Mouse (Mus musculus) midbrain, embryonic 11.5 days (tissue): ENCODE data around the gene Fxr2. TPM values are rescaled to one million over a fixed set of nuclear protein-coding genes. Genes with fewer than 3 reads are reported as not detected.

Experiments used
- ATAC-seq: fragments of 200-750 bp; cut with Nextera tagmentation; 2 replicates; pipeline ENCODE4 v1.8.0; 2017; ENCODE audit warnings: moderate TSS enrichment, moderate library complexity; ENCODE audit not compliant: low FRiP score
- DNase-seq: peaks from one replicate; pipeline ENCODE4 v3.0.0; 2015; ENCODE audit warnings: low spot score; ENCODE audit errors: missing footprints
- H3K27ac ChIP-seq: fragments of 300-500 bp; sonication (generic); 2 replicates; pipeline ENCODE4 v1.5.1; 2014; ENCODE audit warnings: low read depth, low read length
- H3K27me3 ChIP-seq: fragments of 300-500 bp; sonication (generic); 2 replicates; pipeline ENCODE4 v1.6.1; 2014; ENCODE audit warnings: mild to moderate bottlenecking, low read length, moderate library complexity, mixed read lengths; ENCODE audit not compliant: control insufficient read depth, insufficient read depth
- H3K36me3 ChIP-seq: fragments of 300-500 bp; sonication (generic); 2 replicates; pipeline ENCODE4 v1.6.1; 2014; ENCODE audit warnings: mild to moderate bottlenecking, low read length, moderate library complexity, mixed read lengths; ENCODE audit not compliant: control insufficient read depth, insufficient read depth
- H3K4me1 ChIP-seq: fragments of 300-500 bp; sonication (generic); 2 replicates; pipeline ENCODE4 v1.6.1; 2014; ENCODE audit warnings: low read length; ENCODE audit not compliant: control insufficient read depth, insufficient read depth
- H3K4me2 ChIP-seq: fragments of 300-500 bp; sonication (generic); 2 replicates; pipeline ENCODE4 v1.6.1; 2014; ENCODE audit warnings: mild to moderate bottlenecking, moderate library complexity
- H3K4me3 ChIP-seq: fragments of 300-500 bp; sonication (generic); 2 replicates; pipeline ENCODE4 v1.5.1; 2014; ENCODE audit warnings: low read depth, low read length
- H3K9ac ChIP-seq: fragments of 300-500 bp; sonication (generic); 2 replicates; pipeline ENCODE4 v1.6.1; 2014; ENCODE audit warnings: low read length
- H3K9me3 ChIP-seq: fragments of 300-500 bp; sonication (generic); 2 replicates; pipeline ENCODE4 v1.6.1; 2016; ENCODE audit warnings: low read length; ENCODE audit not compliant: control insufficient read depth
- WGBS: fragments of 180-500 bp; shearing (Covaris S2); extraction: QIAGEN DNeasy Blood & Tissue Kit; methylation state at CpG from one replicate; pipeline ENCODE4 v1.1.7; 2014; 5-methylcytosine and 5-hydroxymethylcytosine counted together
- polyA plus RNA-seq: library from polyadenylated mRNA; unstranded; fragments of >200 nt; fragmentation: Nextera tagmentation; extraction: Ambion mirVana; gene quantifications from 2 replicates; pipeline ENCODE4 v1.2.1, GENCODE M21; 2014

Fxr2 gene
- polyA plus RNA-seq, 1 experiment from 2014 or later, result 29.0 TPM

DNA sequence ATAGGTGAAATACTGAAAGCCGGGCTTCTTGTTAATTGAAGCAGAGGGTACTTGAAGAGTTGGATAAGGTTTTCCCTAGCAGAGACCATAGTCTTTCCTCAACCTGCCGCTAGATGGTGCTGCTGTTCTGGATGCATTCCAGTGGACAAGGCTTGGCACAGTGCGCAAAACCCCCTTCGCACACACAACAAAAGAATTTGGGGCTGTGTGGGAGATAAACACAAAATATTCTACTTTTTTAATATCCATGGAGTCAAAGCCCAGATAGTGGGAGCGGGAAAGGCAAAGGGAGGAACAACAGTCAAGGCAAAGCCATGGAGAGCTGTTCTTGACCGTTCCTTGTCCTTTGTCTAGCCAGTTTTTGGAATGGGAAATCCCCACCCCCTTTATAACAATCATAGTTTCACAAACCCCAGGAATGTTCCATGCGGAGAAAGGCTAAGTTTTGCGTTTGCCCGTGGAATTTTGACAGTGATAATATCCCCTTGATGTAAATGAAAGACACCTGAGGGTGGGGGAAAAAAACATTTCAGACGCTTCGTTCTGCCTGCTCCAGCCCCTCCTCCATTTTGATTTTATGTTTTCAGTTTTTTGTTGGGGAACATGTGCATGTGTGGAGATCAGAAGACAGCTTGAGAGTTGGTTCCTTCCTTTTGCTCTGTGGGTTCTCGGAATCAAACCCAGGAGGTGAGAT is 50.2 kb downstream of the Fxr2 start:
- Histone ChIP-seq H3K4me3 (no peak overlapping the region), H3K27me3 (no peaks in the 10 kb centered on the region), H3K9me3 (no peaks in the 10 kb centered on the region), H3K27ac (no peak overlapping the region), H3K9ac (peak overlapping the region; percentile 50), H3K4me2 (peak overlapping the region; percentile 25; the same call in 1 of the 2 replicates), H3K4me1 (peaks cover 16% of the 10 kb centered on the region), H3K36me3 (peaks cover 6% of the 10 kb centered on the region; the same call in 1 of the 2 replicates)
- peak; percentile 98 for DNase-seq
- peak; percentile 41; the same call in 1 of the 2 replicates for ATAC-seq
- 29% methylated on average over 12 of the region's 12 CpGs for WGBS

DNA sequence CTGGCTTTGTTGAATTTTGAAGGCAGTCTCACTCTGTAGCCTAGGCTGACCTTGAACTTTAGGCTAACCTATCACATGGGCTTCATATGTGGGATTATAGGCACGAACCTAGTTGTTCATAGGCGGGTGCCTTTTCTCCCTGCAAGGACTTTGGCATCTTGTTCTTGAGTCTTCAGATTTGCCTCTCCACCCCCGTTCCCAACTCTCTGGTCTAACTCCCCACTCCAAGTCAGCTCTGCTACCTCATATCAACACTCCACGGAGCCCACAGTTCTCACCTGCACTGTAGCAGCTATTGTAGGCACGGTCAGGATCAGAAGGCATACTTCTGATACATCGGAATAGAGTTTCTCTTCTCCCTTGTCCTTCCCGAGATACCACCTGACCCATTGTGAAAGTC is 50.8 kb downstream of the Fxr2 start:
- H3K27ac ChIP-seq, result no peak overlapping the region
- H3K9ac ChIP-seq, result no peak overlapping the region
- H3K27me3 ChIP-seq, result no peaks in the 10 kb centered on the region
- peaks cover 16% of the 10 kb centered on the region for H3K4me1 ChIP-seq
- no peak overlapping the region for H3K4me2 ChIP-seq
- 81% methylated on average over 7 of the region's 7 CpGs for WGBS
- H3K36me3 ChIP-seq, result peaks cover 6% of the 10 kb centered on the region; the same call in 1 of the 2 replicates
- H3K4me3 ChIP-seq, result no peak overlapping the region
- DNase-seq (peak; percentile 68), ATAC-seq (no peak)
- H3K9me3 ChIP-seq, result no peaks in the 10 kb centered on the region

DNA sequence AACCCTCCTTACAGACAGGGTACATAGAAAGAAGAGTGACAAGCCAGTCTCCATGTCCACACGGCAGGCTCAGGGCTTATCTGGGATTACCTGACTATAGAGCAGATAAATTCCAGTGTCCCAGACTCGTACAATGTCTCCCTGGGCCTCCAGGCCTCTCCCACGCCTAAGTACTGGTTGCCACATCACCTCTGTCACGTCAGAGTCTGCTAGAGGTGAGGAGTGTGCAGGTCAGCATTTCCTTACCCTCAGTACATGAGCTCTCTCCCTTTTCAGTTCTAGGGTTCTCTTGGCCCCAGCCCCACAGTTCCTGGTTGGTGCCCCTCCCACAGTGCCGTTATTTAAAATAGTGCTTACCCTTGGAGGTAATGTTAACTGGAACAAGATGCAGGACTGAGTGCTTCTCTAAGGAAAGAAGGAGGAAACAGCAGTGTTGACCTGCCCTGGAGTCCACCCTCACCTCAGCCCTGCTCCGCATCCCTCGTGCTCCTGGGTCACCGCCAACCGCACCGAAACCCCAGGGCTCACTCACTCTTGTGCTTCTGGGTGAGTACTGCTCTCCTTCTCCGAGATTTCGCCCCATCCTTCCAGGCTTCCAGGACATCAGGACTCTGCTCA is 51.4 kb downstream of the Fxr2 start:
- H3K4me3 ChIP-seq, result no peak overlapping the region
- H3K27me3 ChIP-seq, result no peaks in the 10 kb centered on the region
- no peak overlapping the region for H3K4me2 ChIP-seq
- WGBS, result 85% methylated on average over 12 of the region's 12 CpGs
- no peaks in the 10 kb centered on the region for H3K9me3 ChIP-seq
- H3K9ac ChIP-seq, result no peak overlapping the region; the same call in 1 of the 2 replicates
- peaks cover 16% of the 10 kb centered on the region for H3K4me1 ChIP-seq
- no peak for ATAC-seq
- peak; percentile 79 for DNase-seq
- H3K27ac ChIP-seq, result no peak overlapping the region
- peaks cover 6% of the 10 kb centered on the region; the same call in 1 of the 2 replicates for H3K36me3 ChIP-seq

DNA sequence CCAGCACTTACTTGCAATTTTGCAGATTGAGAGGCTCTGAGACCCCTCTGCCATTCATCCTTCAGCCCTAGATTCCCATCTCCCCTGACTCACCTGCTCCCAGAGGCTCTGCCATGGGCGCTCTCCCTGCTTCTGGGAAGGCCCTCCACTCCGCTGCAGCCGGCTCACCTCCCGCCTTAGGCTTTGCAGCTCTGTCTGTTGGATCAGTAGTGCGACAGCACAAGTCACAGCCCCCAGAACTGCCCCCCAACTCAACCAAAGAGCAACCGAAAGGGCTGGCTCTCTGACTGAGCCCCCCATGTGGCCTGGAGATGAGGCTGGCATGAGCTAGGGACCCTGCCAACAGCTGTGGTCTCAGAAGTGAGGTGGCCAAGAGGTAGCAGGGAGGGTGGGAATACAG is 52.1 kb downstream of the Fxr2 start:
- no peak overlapping the region for H3K4me3 ChIP-seq
- ATAC-seq, result no peak
- H3K27ac ChIP-seq, result no peak overlapping the region

DNA sequence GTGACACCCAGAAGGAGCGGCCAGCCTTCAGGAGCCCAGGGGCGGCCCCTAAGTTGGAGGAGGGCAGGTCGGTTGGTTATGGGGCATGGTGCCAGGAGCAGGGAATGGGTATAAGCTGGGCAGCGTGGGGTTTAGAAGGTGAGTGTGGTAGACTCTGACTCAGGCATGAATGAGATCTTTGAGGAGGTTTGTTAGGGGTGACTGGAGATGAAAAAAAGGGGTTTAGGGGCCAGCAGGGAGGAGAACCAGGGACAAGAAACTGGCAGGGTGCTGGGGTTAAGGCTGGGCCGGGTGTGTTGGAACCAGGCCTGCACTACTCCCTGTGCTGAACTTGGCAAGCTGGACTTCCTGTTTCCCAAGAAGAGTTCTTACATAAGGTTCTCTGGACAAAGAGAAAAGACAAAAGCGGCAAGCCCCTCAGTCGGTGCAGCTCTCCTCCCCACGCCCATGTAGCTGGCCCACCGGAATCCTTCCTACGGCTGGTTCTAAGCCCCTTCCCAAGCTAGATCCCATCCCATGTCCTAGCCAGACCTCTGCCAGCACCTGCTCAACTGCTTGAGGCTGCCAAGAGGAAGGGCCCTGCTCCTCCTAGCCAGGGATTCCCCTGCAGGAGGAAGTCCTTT is 52.8 kb downstream of the Fxr2 start, which contains the start of gene Tnfsf13:
TSS of gene Tnfsf13 (minus strand) at position 259 of the 623 bp plus-strand sequence.
- Histone ChIP-seq H3K4me3 (no peak within 1 kb of the TSS), H3K36me3 (no peaks in the 10 kb centered on the region), H3K9ac (peak within 1 kb of the TSS; percentile 24; the same call in 1 of the 2 replicates), H3K9me3 (no peaks in the 10 kb centered on the region), H3K27me3 (no peaks in the 10 kb centered on the region), H3K4me1 (peaks cover 10% of the 10 kb centered on the region), H3K27ac (no peak within 1 kb of the TSS), H3K4me2 (no peak within 1 kb of the TSS)
- no peak for ATAC-seq
- 72% methylated on average over 10 of the region's 10 CpGs for WGBS
- peak; percentile 71 for DNase-seq

More for the DNA sequence above, 52.1 kb downstream of the Fxr2 start:
- Histone ChIP-seq H3K27me3 (no peaks in the 10 kb centered on the region), H3K4me1 (peaks cover 16% of the 10 kb centered on the region), H3K36me3 (peaks cover 3% of the 10 kb centered on the region; the same call in 1 of the 2 replicates), H3K9me3 (no peaks in the 10 kb centered on the region), H3K4me2 (no peak overlapping the region), H3K9ac (no peak overlapping the region; the same call in 1 of the 2 replicates)
- 77% methylated on average over 6 of the region's 6 CpGs for WGBS
- peak; percentile 59 for DNase-seq

DNA sequence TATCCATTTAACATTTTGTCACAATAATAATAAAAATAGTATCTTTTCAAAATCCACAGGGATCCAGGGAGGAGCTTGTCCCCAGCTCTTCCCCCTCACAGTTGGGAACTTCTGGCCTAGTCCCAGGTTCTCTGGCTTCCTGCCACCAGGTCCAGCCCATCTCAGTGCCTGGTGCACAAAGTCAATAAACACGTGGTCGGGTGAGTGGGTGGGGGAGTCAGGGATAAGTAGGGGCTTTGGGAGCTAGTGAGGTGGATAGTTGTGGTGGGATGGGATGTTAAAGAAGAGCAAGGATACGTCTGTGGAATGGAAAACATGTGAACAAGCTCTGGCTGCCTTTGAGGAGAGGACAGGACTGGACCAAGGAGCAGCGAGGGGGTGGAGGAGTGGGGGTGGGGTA is 53.6 kb downstream of the Fxr2 start:
- Histone ChIP-seq H3K36me3 (no peaks in the 10 kb centered on the region), H3K4me3 (no peak overlapping the region), H3K9me3 (no peaks in the 10 kb centered on the region), H3K27ac (no peak overlapping the region), H3K4me1 (0 out of 2 replicates have a peak, but pooled peaks cover 5% of the 10 kb centered on the region), H3K27me3 (no peaks in the 10 kb centered on the region), H3K4me2 (no peak overlapping the region), H3K9ac (0 out of 2 replicates have a peak overlapping the region, but pooled peaks have one; percentile 24)
- 15% methylated on average over 4 of the region's 4 CpGs for whole genome bisulfite sequencing
- peak; percentile 81 for DNase-seq
- no peak for ATAC-seq

DNA sequence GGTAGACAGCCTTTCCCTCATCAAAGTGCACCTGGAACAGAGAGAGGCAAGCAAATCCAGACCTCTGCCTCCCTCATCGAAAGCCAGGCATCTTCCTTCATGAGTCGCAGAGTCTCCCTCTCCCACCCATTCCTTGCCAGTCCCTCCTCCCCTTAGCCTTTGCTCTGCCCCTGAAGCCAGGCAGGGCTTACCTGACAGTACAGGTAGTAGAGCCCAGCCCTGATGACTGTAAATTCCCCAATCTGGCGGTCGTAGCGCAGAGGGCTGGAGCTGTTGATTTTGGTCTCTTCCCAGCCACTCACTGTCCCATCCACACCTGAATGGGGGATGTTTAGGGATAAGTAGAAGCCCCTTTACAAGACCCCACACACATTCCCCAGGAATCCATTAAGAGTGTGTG is 54.3 kb downstream of the Fxr2 start:
- 0 out of 2 replicates have a peak, but pooled peaks cover 5% of the 10 kb centered on the region for H3K4me1 ChIP-seq
- no peaks in the 10 kb centered on the region for H3K36me3 ChIP-seq
- no peak overlapping the region for H3K27ac ChIP-seq
- peak; percentile 45 for DNase-seq
- H3K9me3 ChIP-seq, result no peaks in the 10 kb centered on the region
- no peak overlapping the region for H3K4me3 ChIP-seq
- H3K4me2 ChIP-seq, result no peak overlapping the region
- 68% methylated on average over 5 of the region's 5 CpGs for WGBS
- H3K9ac ChIP-seq, result no peak overlapping the region
- no peak for ATAC-seq
- H3K27me3 ChIP-seq, result no peaks in the 10 kb centered on the region

DNA sequence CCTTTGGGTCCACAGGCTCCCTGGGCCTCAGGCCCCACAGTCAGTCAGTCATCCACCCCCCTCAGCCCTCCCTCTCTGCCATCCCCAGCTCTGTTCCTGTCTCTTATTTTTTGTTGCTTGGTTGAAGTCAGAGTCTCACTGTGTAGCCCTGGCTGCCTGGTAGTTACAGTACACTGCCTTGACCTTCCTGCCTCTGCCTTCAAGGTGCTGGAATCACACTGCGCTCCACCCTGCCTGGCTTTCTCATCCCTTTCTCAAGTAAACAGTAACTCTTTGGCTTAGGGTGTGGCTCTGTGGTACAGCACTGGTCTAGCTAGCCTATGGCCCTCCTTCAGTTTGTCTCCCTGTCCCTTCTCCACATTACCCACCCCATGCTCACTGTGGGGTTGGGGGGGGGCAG is 57.1 kb downstream of the Fxr2 start:
- Histone ChIP-seq H3K9ac (no peak overlapping the region), H3K4me3 (no peak overlapping the region), H3K36me3 (no peaks in the 10 kb centered on the region), H3K4me2 (no peak overlapping the region), H3K27me3 (no peaks in the 10 kb centered on the region), H3K4me1 (0 out of 2 replicates have a peak, but pooled peaks cover 3% of the 10 kb centered on the region), H3K27ac (no peak overlapping the region), H3K9me3 (no peaks in the 10 kb centered on the region)
- DNase-seq (no peak), ATAC-seq (no peak)
- WGBS, result 91% methylated on average over 1 of the region's 1 CpGs
